21 mouse cellular contexts compared by ENCODE assay signal in genomic region chr1:191200816-191201602, GRCm38 (mm10). TPM values are rescaled to one million over a fixed set of nuclear protein-coding genes. Genes with fewer than 3 reads are reported as not detected.
DNase-seq lines count a peak whose midpoint lies in the region; ATAC-seq and TF ChIP-seq lines count a peak whose summit lies in the region.
"Had no signal": no experiment of that assay in that cellular context is flagged by ENCODE, and none has a peak within 500 bp of the region (broad histone marks: within the 10 kb centered on the region; RNA-seq: fewer than 3 reads in every experiment).

No protein-coding gene starts in this region.

- no peak for TF ChIP-seq CTCF in bone marrow macrophage, adult 2 months (IDR thresholded peaks at IDR 0.05; ENCODE audit: low read depth, low read length)
- TF ChIP-seq CTCF in gastrocnemius, adult 2 months (IDR thresholded peaks at IDR 0.05), result no peak

- 0 out of 2 replicates have a peak, but pooled peaks cover 5% of the 10 kb centered on the region for H3K4me1 ChIP-seq in liver, embryonic 15.5 days (replicated peaks)
- no peaks in the 10 kb centered on the region for H3K4me1 ChIP-seq in liver, embryonic 11.5 days (replicated peaks; ENCODE audit: control insufficient read depth, insufficient read depth, low read length)
- peaks cover 70% of the 10 kb centered on the region for H3K4me1 ChIP-seq in bone marrow macrophage, adult 2 months (ENCODE audit: control insufficient read depth, insufficient read depth, low read length)
- H3K4me1 ChIP-seq: embryonic facial prominence, embryonic 12.5 days; heart, embryonic 15.5 days; hindbrain, embryonic 13.5 days; neural tube, embryonic 13.5 days had no signal

- no peak overlapping the region for H3K9ac ChIP-seq in liver, embryonic 15.5 days
- H3K9ac ChIP-seq in liver, embryonic 11.5 days (ENCODE audit: low read depth, low read length), result no peak overlapping the region
- H3K9ac ChIP-seq: embryonic facial prominence, embryonic 12.5 days; heart, embryonic 15.5 days; hindbrain, embryonic 13.5 days; neural tube, embryonic 13.5 days had no signal

- intact Hi-C loops in gastrocnemius, adult 2 months (cut with DNase I), result no loop called here

- peak; percentile 98 for DNase-seq in heart, adult 11 months
- no peak for DNase-seq in heart, adult 8-10 months (ENCODE audit: low spot score)
- DNase-seq in liver, embryonic 11.5 days (ENCODE audit: low spot score), result no peak
- no peak for DNase-seq in gastrocnemius, adult 2 months
- DNase-seq in gastrocnemius, adult 18-20 months (ENCODE audit: low spot score), result no peak
- DNase-seq: adrenal gland, adult 8-10 months; cerebellum, postnatal 14 days; midbrain, embryonic 14.5 days; spleen, adult 18-20 months had no signal

- H3K27me3 ChIP-seq in liver, embryonic 15.5 days, result peaks cover 16% of the 10 kb centered on the region; the same call in 1 of the 2 replicates
- H3K27me3 ChIP-seq in liver, embryonic 11.5 days (replicated peaks; ENCODE audit: control insufficient read depth, insufficient read depth, low read length), result no peaks in the 10 kb centered on the region; the same call in none of the 2 replicates
- H3K27me3 ChIP-seq: embryonic facial prominence, embryonic 12.5 days; hindbrain, embryonic 13.5 days; neural tube, embryonic 13.5 days had no signal

- ATAC-seq in liver, embryonic 15.5 days (ENCODE audit: insufficient read depth), result 0 out of 2 replicates have a peak, but pooled peaks have one; percentile 18
- no peak for ATAC-seq in liver, embryonic 11.5 days (replicated peaks; ENCODE audit: low FRiP score)
- ATAC-seq in megakaryocyte progenitor cell, adult 5-6 weeks (replicated peaks; ENCODE audit: poor library complexity), result peak; percentile 81
- ATAC-seq: intestine, postnatal 0 days had no signal

- no peaks in the 10 kb centered on the region for H3K36me3 ChIP-seq in liver, embryonic 15.5 days (replicated peaks)
- H3K36me3 ChIP-seq in liver, embryonic 11.5 days (ENCODE audit: control insufficient read depth, insufficient read depth, low read length), result no peaks in the 10 kb centered on the region
- H3K36me3 ChIP-seq: embryonic facial prominence, embryonic 12.5 days; heart, embryonic 15.5 days; hindbrain, embryonic 13.5 days; neural tube, embryonic 13.5 days had no signal

- no peak overlapping the region for H3K4me3 ChIP-seq in liver, embryonic 15.5 days (replicated peaks)
- no peak overlapping the region for H3K4me3 ChIP-seq in liver, embryonic 11.5 days (ENCODE audit: low read depth, low read length)
- no peak overlapping the region for H3K4me3 ChIP-seq in bone marrow macrophage, adult 2 months (ENCODE audit: insufficient read depth, low read length)
- H3K4me3 ChIP-seq in gastrocnemius, adult 2 months, result no peak overlapping the region
- H3K4me3 ChIP-seq: embryonic facial prominence, embryonic 12.5 days; heart, embryonic 15.5 days; hindbrain, embryonic 13.5 days; neural tube, embryonic 13.5 days had no signal

- H3K4me2 ChIP-seq in liver, embryonic 15.5 days, result no peak overlapping the region
- no peak overlapping the region for H3K4me2 ChIP-seq in liver, embryonic 11.5 days
- H3K4me2 ChIP-seq: embryonic facial prominence, embryonic 12.5 days; heart, embryonic 15.5 days; hindbrain, embryonic 13.5 days; neural tube, embryonic 13.5 days had no signal

- no peak overlapping the region for H3K27ac ChIP-seq in liver, embryonic 15.5 days (replicated peaks)
- no peak overlapping the region for H3K27ac ChIP-seq in liver, embryonic 11.5 days (ENCODE audit: low read depth, low read length)
- H3K27ac ChIP-seq in bone marrow macrophage, adult 2 months (ENCODE audit: insufficient read depth, low read depth, low read length), result peak overlapping the region; percentile 99
- H3K27ac ChIP-seq in gastrocnemius, adult 2 months, result no peak overlapping the region
- H3K27ac ChIP-seq: embryonic facial prominence, embryonic 12.5 days; heart, embryonic 15.5 days; hindbrain, embryonic 13.5 days; neural tube, embryonic 13.5 days; stomach, postnatal 0 days had no signal

- WGBS in liver, embryonic 15.5 days (ENCODE audit: insufficient replicate concordance), result 54% methylated on average over 9 of the region's 9 CpGs
- WGBS in liver, embryonic 11.5 days, result 68% methylated on average over 9 of the region's 9 CpGs

- H3K9me3 ChIP-seq in liver, embryonic 15.5 days (replicated peaks), result no peaks in the 10 kb centered on the region
- H3K9me3 ChIP-seq in liver, embryonic 11.5 days (ENCODE audit: control insufficient read depth, low read length), result no peaks in the 10 kb centered on the region
- H3K9me3 ChIP-seq: embryonic facial prominence, embryonic 12.5 days; heart, embryonic 15.5 days; hindbrain, embryonic 13.5 days; neural tube, embryonic 13.5 days had no signal

- no peak for TF ChIP-seq POLR2A in bone marrow macrophage, adult 2 months (IDR thresholded peaks at IDR 0.05; ENCODE audit: borderline replicate concordance, low read depth, low read length)

RNA-seq across cellular contexts. Expression of gene Atf3, which starts 16.8 kb away (rescaled TPM):
- 10 to 100 TPM in 1 of 4 experiments, 1 to 10 TPM in 3; 3.0 to 10.3 (median 4.2) TPM for total RNA-seq in heart, adult 8-10 months (2022)
- polyA plus RNA-seq in liver, embryonic 15.5 days (2015; fragmentation: Nextera tagmentation; extraction: Ambion mirVana), result 1.4 and 2.2 TPM in 2 replicates
- 3.1 and 3.6 TPM in 2 replicates for polyA plus RNA-seq in liver, embryonic 11.5 days (2014; fragmentation: Nextera tagmentation; extraction: Ambion mirVana)
- polyA plus RNA-seq in bone marrow macrophage, adult 2 months (2012; ENCODE audit: insufficient read depth, insufficient read length, missing spikeins), result 103 and 107 TPM in 2 replicates
- total RNA-seq in megakaryocyte progenitor cell, adult 5-6 weeks (2015), result 2.2 and 8.0 TPM in 2 replicates
- 1.0 and 20.5 TPM in 2 replicates for total RNA-seq in megakaryocyte progenitor cell, adult 5-6 weeks (2017)
- 1 to 10 TPM; 2.7 to 7.2 TPM for total RNA-seq in gastrocnemius, adult 2 months (2021)
- 100 to 1,000 TPM in 1 of 2 experiments, 10 to 100 TPM in 1; 14.7 to 163 TPM for total RNA-seq in gastrocnemius, adult 18-20 months (2021)

RNA-seq across cellular contexts. Expression of gene Fam71a, which starts 36.4 kb away (rescaled TPM):
- not detected for total RNA-seq in heart, adult 8-10 months (2022)
- polyA plus RNA-seq in liver, embryonic 15.5 days (2015; fragmentation: Nextera tagmentation; extraction: Ambion mirVana), result not detected in 2 replicates
- not detected in 2 replicates for polyA plus RNA-seq in liver, embryonic 11.5 days (2014; fragmentation: Nextera tagmentation; extraction: Ambion mirVana)
- polyA plus RNA-seq in bone marrow macrophage, adult 2 months (2012; ENCODE audit: insufficient read depth, insufficient read length, missing spikeins), result not detected in 2 replicates
- total RNA-seq in megakaryocyte progenitor cell, adult 5-6 weeks (2015), result 0.12 TPM in 1 of 2 replicates, not detected in the other
- total RNA-seq in megakaryocyte progenitor cell, adult 5-6 weeks (2017), result not detected in 2 replicates
- total RNA-seq in gastrocnemius, adult 2 months (2021), result not detected
- total RNA-seq in gastrocnemius, adult 18-20 months (2021), result not detected
- total RNA-seq: adrenal gland, adult 8-10 months; left cerebral cortex, postnatal 25 days had no signal
- polyA plus RNA-seq: embryonic facial prominence, embryonic 12.5 days; heart, embryonic 15.5 days; hindbrain, embryonic 13.5 days; intestine, postnatal 0 days; large intestine, adult 2 months; liver, embryonic 16.5 days; midbrain, embryonic 14.5 days; neural tube, embryonic 13.5 days; stomach, postnatal 0 days had no signal
